Mouse (Mus musculus) heart, embryonic 10.5 days (tissue): Measurements from ENCODE around the gene Fbxo44. TPM values are rescaled to one million over a fixed set of nuclear protein-coding genes. Genes with fewer than 3 reads are reported as not detected.
"Not testable (repeated sequence)": the region's sequence is repeated elsewhere in the genome, so short reads cannot be mapped to it uniquely, and the experiment has no call there.

Source experiments
- DNase-seq: peaks from one replicate; pipeline ENCODE4 v3.0.0-alpha.2; 2017; ENCODE audit warnings: low spot score
- H3K27ac ChIP-seq: fragments of 300-500 bp; sonication (generic); 2 replicates; pipeline ENCODE4 v1.5.1; 2016; ENCODE audit warnings: mild to moderate bottlenecking
- H3K27me3 ChIP-seq: fragments of 300-500 bp; sonication (generic); 2 replicates; pipeline ENCODE4 v1.6.1; 2016; ENCODE audit warnings: mild to moderate bottlenecking; ENCODE audit not compliant: poor library complexity, insufficient read depth, severe bottlenecking
- H3K36me3 ChIP-seq: fragments of 300-500 bp; sonication (generic); 2 replicates; pipeline ENCODE4 v1.6.1; 2016; ENCODE audit warnings: mild to moderate bottlenecking, moderate library complexity
- H3K4me1 ChIP-seq: fragments of 300-500 bp; sonication (generic); 2 replicates; pipeline ENCODE4 v1.6.1; 2016; ENCODE audit warnings: mild to moderate bottlenecking
- H3K4me3 ChIP-seq: fragments of 300-500 bp; sonication (generic); 2 replicates; pipeline ENCODE4 v1.5.1; 2016; ENCODE audit warnings: mild to moderate bottlenecking, moderate library complexity
- H3K9me3 ChIP-seq: fragments of 300-500 bp; sonication (generic); 2 replicates; pipeline ENCODE4 v1.6.1; 2016; ENCODE audit warnings: mild to moderate bottlenecking, moderate library complexity
- WGBS: fragments of 180-500 bp; shearing (Covaris S2); methylation state at CpG from one replicate; pipeline ENCODE4 v1.1.7; 2016; 5-methylcytosine and 5-hydroxymethylcytosine counted together
- polyA plus RNA-seq: library from polyadenylated mRNA; unstranded; fragments of >200 nt; fragmentation: Nextera tagmentation; extraction: Ambion mirVana; gene quantifications from 2 replicates; pipeline ENCODE4 v1.2.1, GENCODE M21; 2016

Fbxo44 gene
- polyA plus RNA-seq, 1 experiment from 2014 or later = 13.0 TPM

- Histone ChIP-seq H3K27ac (no peak overlapping the region), H3K27me3 (peaks cover 74% of the 10 kb centered on the region), H3K36me3 (no peaks in the 10 kb centered on the region), H3K4me3 (no peak overlapping the region), H3K9me3 (no peaks in the 10 kb centered on the region), H3K4me1 (no peaks in the 10 kb centered on the region)
- DNase-seq = no peak
These were observed 17.4 kb upstream of the Fbxo44 start for GRCm38 (mm10) chr4:148177716-148178115.

GRCm38 (mm10) chr4:148176603-148177002 lies 16.3 kb upstream of the Fbxo44 start:
- not testable (repeated sequence) for H3K27ac ChIP-seq, H3K4me1 ChIP-seq, H3K9me3 ChIP-seq, H3K4me3 ChIP-seq, DNase-seq, H3K36me3 ChIP-seq
- H3K27me3 ChIP-seq = peaks cover 79% of the 10 kb centered on the region
- WGBS = 68% methylated on average over 6 of the region's 6 CpGs

GRCm38 (mm10) chr4:148174495-148174862 lies 14.2 kb upstream of the Fbxo44 start:
- 15% methylated on average over 12 of the region's 12 CpGs for WGBS
- peaks cover 5% of the 10 kb centered on the region; the same call in 1 of the 2 replicates for H3K4me1 ChIP-seq

GRCm38 (mm10) chr4:148173811-148174494 lies 13.7 kb upstream of the Fbxo44 start:
- Histone ChIP-seq H3K27ac (no peak overlapping the region), H3K36me3 (no peaks in the 10 kb centered on the region), H3K4me1 (peaks cover 8% of the 10 kb centered on the region; the same call in 1 of the 2 replicates), H3K9me3 (no peaks in the 10 kb centered on the region), H3K27me3 (peaks cover 93% of the 10 kb centered on the region), H3K4me3 (no peak overlapping the region)
- WGBS = 2% methylated on average over 30 of the region's 30 CpGs
- DNase-seq = no peak

More at GRCm38 (mm10) chr4:148174495-148174862, 14.2 kb upstream of the Fbxo44 start:
- DNase-seq = no peak
- peaks cover 95% of the 10 kb centered on the region for H3K27me3 ChIP-seq
- no peaks in the 10 kb centered on the region for H3K9me3 ChIP-seq
- H3K4me3 ChIP-seq = no peak overlapping the region
- no peaks in the 10 kb centered on the region for H3K36me3 ChIP-seq
- no peak overlapping the region for H3K27ac ChIP-seq

- H3K36me3 ChIP-seq = no peaks in the 10 kb centered on the region
- H3K27ac ChIP-seq = no peak overlapping the region
- no peak overlapping the region for H3K4me3 ChIP-seq
- WGBS = 30% methylated on average over 3 of the region's 3 CpGs
- H3K4me1 ChIP-seq = peaks cover 15% of the 10 kb centered on the region; the same call in 1 of the 2 replicates
- H3K9me3 ChIP-seq = no peaks in the 10 kb centered on the region
- H3K27me3 ChIP-seq = peaks cover 93% of the 10 kb centered on the region
- no peak for DNase-seq
These were observed 11.0 kb upstream of the Fbxo44 start for GRCm38 (mm10) chr4:148171261-148171660.

GRCm38 (mm10) chr4:148170842-148171241 lies 10.6 kb upstream of the Fbxo44 start:
- WGBS = 4% methylated on average over 2 of the region's 2 CpGs
- Histone ChIP-seq H3K9me3 (no peaks in the 10 kb centered on the region), H3K36me3 (no peaks in the 10 kb centered on the region), H3K27me3 (peaks cover 93% of the 10 kb centered on the region), H3K4me3 (no peak overlapping the region), H3K27ac (no peak overlapping the region), H3K4me1 (peaks cover 19% of the 10 kb centered on the region)
- no peak for DNase-seq

GRCm38 (mm10) chr4:148169586-148169985 lies 9.3 kb upstream of the Fbxo44 start:
- Histone ChIP-seq H3K4me1 (peaks cover 26% of the 10 kb centered on the region), H3K27me3 (peaks cover 93% of the 10 kb centered on the region), H3K27ac (no peak overlapping the region), H3K36me3 (no peaks in the 10 kb centered on the region), H3K4me3 (no peak overlapping the region), H3K9me3 (no peaks in the 10 kb centered on the region)
- DNase-seq = no peak
- WGBS = 16% methylated on average over 15 of the region's 15 CpGs

- no peak for DNase-seq
- WGBS = 24% methylated on average over 7 of the region's 7 CpGs
- H3K4me3 ChIP-seq = no peak overlapping the region
- no peaks in the 10 kb centered on the region for H3K36me3 ChIP-seq
- H3K9me3 ChIP-seq = no peaks in the 10 kb centered on the region
- peaks cover 39% of the 10 kb centered on the region for H3K4me1 ChIP-seq
- peaks cover 93% of the 10 kb centered on the region for H3K27me3 ChIP-seq
- no peak overlapping the region for H3K27ac ChIP-seq
These were observed 8.0 kb upstream of the Fbxo44 start for GRCm38 (mm10) chr4:148168287-148168686.

GRCm38 (mm10) chr4:148166986-148167385 lies 6.7 kb upstream of the Fbxo44 start:
- Histone ChIP-seq H3K4me3 (peak overlapping the region; percentile 12; the same call in 1 of the 2 replicates), H3K9me3 (no peaks in the 10 kb centered on the region), H3K4me1 (peaks cover 39% of the 10 kb centered on the region), H3K36me3 (no peaks in the 10 kb centered on the region), H3K27me3 (peaks cover 93% of the 10 kb centered on the region), H3K27ac (no peak overlapping the region)
- 19% methylated on average over 4 of the region's 4 CpGs for WGBS
- DNase-seq = no peak

GRCm38 (mm10) chr4:148166431-148166830 lies 6.1 kb upstream of the Fbxo44 start:
- Histone ChIP-seq H3K27me3 (peaks cover 93% of the 10 kb centered on the region), H3K4me3 (peak overlapping the region; percentile 12; the same call in 1 of the 2 replicates), H3K27ac (no peak overlapping the region), H3K4me1 (peaks cover 39% of the 10 kb centered on the region), H3K9me3 (no peaks in the 10 kb centered on the region), H3K36me3 (no peaks in the 10 kb centered on the region)
- no peak for DNase-seq
- 10% methylated on average over 10 of the region's 10 CpGs for WGBS

GRCm38 (mm10) chr4:148165551-148165950 lies 5.3 kb upstream of the Fbxo44 start:
- no peaks in the 10 kb centered on the region for H3K36me3 ChIP-seq
- H3K4me3 ChIP-seq = no peak overlapping the region
- peaks cover 48% of the 10 kb centered on the region for H3K4me1 ChIP-seq
- no peak for DNase-seq
- 11% methylated on average over 17 of the region's 17 CpGs for WGBS
- no peaks in the 10 kb centered on the region for H3K9me3 ChIP-seq
- H3K27me3 ChIP-seq = peaks cover 94% of the 10 kb centered on the region
- no peak overlapping the region for H3K27ac ChIP-seq

GRCm38 (mm10) chr4:148164461-148164860 lies 4.2 kb upstream of the Fbxo44 start:
- 1% methylated on average over 16 of the region's 16 CpGs for WGBS
- H3K36me3 ChIP-seq = no peaks in the 10 kb centered on the region
- peak overlapping the region; percentile 50 for H3K4me3 ChIP-seq
- no peak overlapping the region for H3K27ac ChIP-seq
- H3K9me3 ChIP-seq = no peaks in the 10 kb centered on the region
- DNase-seq = no peak
- H3K27me3 ChIP-seq = peaks cover 90% of the 10 kb centered on the region
- H3K4me1 ChIP-seq = peaks cover 54% of the 10 kb centered on the region

GRCm38 (mm10) chr4:148164002-148164439 lies 3.7 kb upstream of the Fbxo44 start:
- no peaks in the 10 kb centered on the region for H3K9me3 ChIP-seq
- peak overlapping the region; percentile 50 for H3K4me3 ChIP-seq
- H3K36me3 ChIP-seq = no peaks in the 10 kb centered on the region
- H3K4me1 ChIP-seq = peaks cover 56% of the 10 kb centered on the region
- DNase-seq = peak; percentile 86
- no peak overlapping the region for H3K27ac ChIP-seq
- WGBS = 0% methylated on average over 29 of the region's 29 CpGs
- peaks cover 87% of the 10 kb centered on the region for H3K27me3 ChIP-seq
